Mouse (Mus musculus) frontal cortex, postnatal 36 days (tissue): ENCODE measurements around the gene Fbxo31.

Experiments
- DNase-seq, 2 experiments: peaks; one replicate each; pipeline ENCODE4 v3.0.0; 2022; ENCODE audit warnings: low spot score in 2 of 2

Gene Fbxo31

GRCm38 (mm10) chr8:121589205-121589726 lies 10.7 kb upstream of the Fbxo31 start:
- DNase-seq = no peak

GRCm38 (mm10) chr8:121588750-121589149 lies 10.1 kb upstream of the Fbxo31 start:
- no peak for DNase-seq

- peak; percentile 99 to 100 for DNase-seq
Measured at GRCm38 (mm10) chr8:121585159-121585825, 6.7 kb upstream of the Fbxo31 start.

GRCm38 (mm10) chr8:121584730-121585129 lies 6.1 kb upstream of the Fbxo31 start:
- no peak for DNase-seq

GRCm38 (mm10) chr8:121583653-121584052 lies 5.0 kb upstream of the Fbxo31 start:
- no peak for DNase-seq

- DNase-seq = no peak
Measured at GRCm38 (mm10) chr8:121580465-121580864, 1.9 kb upstream of the Fbxo31 start.

GRCm38 (mm10) chr8:121577751-121578675 lies 593 bp downstream of the Fbxo31 start:
- DNase-seq = no peak

GRCm38 (mm10) chr8:121575661-121576060 lies 2.9 kb downstream of the Fbxo31 start:
- no peak for DNase-seq

GRCm38 (mm10) chr8:121573275-121573674 lies 5.3 kb downstream of the Fbxo31 start:
- DNase-seq = no peak

- DNase-seq = no peak
Measured at GRCm38 (mm10) chr8:121572121-121572520, 6.5 kb downstream of the Fbxo31 start.

- no peak for DNase-seq
Measured at GRCm38 (mm10) chr8:121570801-121571200, 7.8 kb downstream of the Fbxo31 start.

GRCm38 (mm10) chr8:121570335-121570734 lies 8.3 kb downstream of the Fbxo31 start:
- DNase-seq = no peak

- DNase-seq = no peak
Measured at GRCm38 (mm10) chr8:121568321-121568720, 10.3 kb downstream of the Fbxo31 start.

GRCm38 (mm10) chr8:121563701-121564100 lies 14.9 kb downstream of the Fbxo31 start:
- DNase-seq = no peak

GRCm38 (mm10) chr8:121562941-121563351 lies 15.7 kb downstream of the Fbxo31 start:
- no peak for DNase-seq

GRCm38 (mm10) chr8:121561636-121562345 lies 16.8 kb downstream of the Fbxo31 start:
- no peak for DNase-seq

- DNase-seq = no peak
Measured at GRCm38 (mm10) chr8:121560432-121561100, 18.0 kb downstream of the Fbxo31 start.

GRCm38 (mm10) chr8:121559801-121560200 lies 18.8 kb downstream of the Fbxo31 start:
- DNase-seq = no peak

- DNase-seq = no peak
Measured at GRCm38 (mm10) chr8:121558538-121558937, 20.1 kb downstream of the Fbxo31 start.

GRCm38 (mm10) chr8:121557746-121558145 lies 20.9 kb downstream of the Fbxo31 start:
- no peak for DNase-seq

- no peak for DNase-seq
Measured at GRCm38 (mm10) chr8:121553831-121554475, 24.7 kb downstream of the Fbxo31 start.
